Mouse (Mus musculus) ES-Bruce4 (cell line): Measurements from ENCODE around the gene Hspa12b.

ENCODE experiments used
- CTCF ChIP-seq: IDR thresholded peaks from one replicate; pipeline ENCODE4 v1.8.1; 2011; ENCODE audit warnings: low read depth, low read length
- EP300 ChIP-seq: IDR thresholded peaks from 2 replicates; pipeline ENCODE4 v1.6.1; 2011; ENCODE audit warnings: low read depth, low read length; ENCODE audit not compliant: insufficient read depth
- POLR2A ChIP-seq: IDR thresholded peaks from one replicate; pipeline ENCODE4 v1.8.1; 2011; ENCODE audit warnings: low read length; ENCODE audit not compliant: insufficient read depth

DNA sequence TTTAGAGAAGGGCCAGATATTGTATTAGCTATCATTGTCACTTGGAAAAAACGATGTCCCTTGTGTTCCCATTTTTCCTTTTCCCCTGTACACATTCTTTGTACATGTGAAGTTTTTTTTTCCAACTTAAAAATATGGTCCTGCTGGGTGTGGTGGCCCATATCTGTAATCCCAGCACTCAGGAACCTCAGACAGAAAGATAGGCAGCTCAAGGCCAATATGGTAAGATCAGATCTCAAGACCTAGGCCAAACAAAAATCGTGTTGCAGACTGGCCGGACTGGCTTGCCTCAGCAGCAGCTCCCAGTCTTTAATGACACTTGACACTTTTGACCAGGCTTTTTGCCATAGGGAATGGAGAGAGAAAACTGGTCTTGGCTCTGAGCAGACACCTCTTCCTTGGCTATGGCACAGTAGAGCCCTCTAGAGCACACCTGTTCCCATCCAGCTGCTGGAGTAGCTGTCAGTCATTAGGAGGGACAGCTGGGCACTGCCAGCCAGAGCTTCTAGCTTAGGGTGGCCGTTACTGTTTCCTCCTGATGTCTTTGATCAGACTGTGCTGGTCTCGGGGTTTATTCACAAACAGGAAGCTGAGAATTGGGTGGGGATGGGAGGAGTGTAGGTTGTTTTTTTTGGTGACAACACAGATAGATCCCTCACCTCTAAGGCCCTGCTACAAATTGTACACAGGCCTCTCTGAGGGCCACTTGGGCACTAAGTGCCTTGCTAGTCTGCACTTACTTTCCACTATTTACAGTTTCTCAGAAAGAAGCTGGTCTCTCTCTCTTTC lies 62.6 kb downstream of the Hspa12b start:
- TF ChIP-seq POLR2A (no peak), CTCF (no peak), EP300 (no peak)
